In genomic region chr9:114752311-114752710, GRCm38 (mm10) we compare ENCODE assay signal across 8 mouse cellular contexts. TPM values are rescaled to one million over a fixed set of nuclear protein-coding genes. Genes with fewer than 3 reads are reported as not detected.
DNase-seq lines count a peak whose midpoint lies in the region; ATAC-seq and TF ChIP-seq lines count a peak whose summit lies in the region.

No protein-coding gene starts in this region.

- peaks cover 4% of the 10 kb centered on the region; the same call in 1 of the 2 replicates for H3K4me1 ChIP-seq in heart, embryonic 16.5 days (ENCODE audit: control insufficient read depth, insufficient read depth, low read length)
- peaks cover 29% of the 10 kb centered on the region for H3K4me1 ChIP-seq in bone marrow macrophage, adult 2 months (ENCODE audit: control insufficient read depth, insufficient read depth, low read length)
- H3K4me1 ChIP-seq in hindbrain, embryonic 16.5 days (ENCODE audit: control insufficient read depth, insufficient read depth, low read depth, low read length) = peaks cover 7% of the 10 kb centered on the region
- peaks cover 10% of the 10 kb centered on the region for H3K4me1 ChIP-seq in midbrain, embryonic 16.5 days (ENCODE audit: control insufficient read depth, insufficient read depth, low read length)

- no peak for ATAC-seq in heart, embryonic 16.5 days (replicated peaks; ENCODE audit: extremely low read depth, insufficient read depth, low FRiP score)
- 0 out of 2 replicates have a peak, but pooled peaks have one; percentile 2 for ATAC-seq in hindbrain, embryonic 16.5 days
- ATAC-seq in midbrain, embryonic 16.5 days = no peak

- no peak for TF ChIP-seq POLR2A in bone marrow macrophage, adult 2 months (IDR thresholded peaks at IDR 0.05; ENCODE audit: borderline replicate concordance, low read depth, low read length)

- peak overlapping the region; percentile 62; the same call in 1 of the 2 replicates for H3K4me3 ChIP-seq in heart, embryonic 16.5 days (ENCODE audit: low read length)
- H3K4me3 ChIP-seq in bone marrow macrophage, adult 2 months (ENCODE audit: insufficient read depth, low read length) = no peak overlapping the region
- peak overlapping the region; percentile 53 for H3K4me3 ChIP-seq in hindbrain, embryonic 16.5 days (ENCODE audit: low read length)
- no peak overlapping the region for H3K4me3 ChIP-seq in midbrain, embryonic 16.5 days (ENCODE audit: low read depth, low read length)

- no peaks in the 10 kb centered on the region for H3K27me3 ChIP-seq in heart, embryonic 16.5 days (ENCODE audit: control insufficient read depth, insufficient read depth, low read length)
- no peaks in the 10 kb centered on the region for H3K27me3 ChIP-seq in hindbrain, embryonic 16.5 days (replicated peaks; ENCODE audit: control insufficient read depth, insufficient read depth, low read length)
- H3K27me3 ChIP-seq in midbrain, embryonic 16.5 days (ENCODE audit: control insufficient read depth, insufficient read depth, low read depth, low read length) = no peaks in the 10 kb centered on the region

- TF ChIP-seq CTCF in bone marrow macrophage, adult 2 months (IDR thresholded peaks at IDR 0.05; ENCODE audit: low read depth, low read length) = no peak

- peaks cover 14% of the 10 kb centered on the region for H3K36me3 ChIP-seq in heart, embryonic 16.5 days (ENCODE audit: control insufficient read depth, insufficient read depth)
- 0 out of 2 replicates have a peak, but pooled peaks cover 4% of the 10 kb centered on the region for H3K36me3 ChIP-seq in hindbrain, embryonic 16.5 days (ENCODE audit: control insufficient read depth, insufficient read depth, low read length)
- H3K36me3 ChIP-seq in midbrain, embryonic 16.5 days (ENCODE audit: control insufficient read depth, insufficient read depth, low read length) = peaks cover 5% of the 10 kb centered on the region; the same call in 1 of the 2 replicates

- 67% methylated on average over 9 of the region's 9 CpGs for WGBS in heart, embryonic 16.5 days
- 68% methylated on average over 9 of the region's 9 CpGs for WGBS in hindbrain, embryonic 16.5 days
- WGBS in midbrain, embryonic 16.5 days = 70% methylated on average over 9 of the region's 9 CpGs

- H3K27ac ChIP-seq in heart, embryonic 16.5 days (ENCODE audit: low read length) = peak overlapping the region; percentile 26; the same call in 1 of the 2 replicates
- H3K27ac ChIP-seq in bone marrow macrophage, adult 2 months (ENCODE audit: insufficient read depth, low read depth, low read length) = 0 out of 2 replicates have a peak overlapping the region, but pooled peaks have one; percentile 5
- H3K27ac ChIP-seq in hindbrain, embryonic 16.5 days (ENCODE audit: low read depth, low read length) = peak overlapping the region; percentile 39; the same call in 1 of the 2 replicates
- no peak overlapping the region for H3K27ac ChIP-seq in midbrain, embryonic 16.5 days (ENCODE audit: low read length)

- H3K4me2 ChIP-seq in heart, embryonic 16.5 days (ENCODE audit: low read depth, low read length) = peak overlapping the region; percentile 75
- peak overlapping the region; percentile 78 for H3K4me2 ChIP-seq in hindbrain, embryonic 16.5 days (ENCODE audit: low read length)
- H3K4me2 ChIP-seq in midbrain, embryonic 16.5 days (ENCODE audit: low read length) = peak overlapping the region; percentile 73

- H3K9me3 ChIP-seq in heart, embryonic 16.5 days (replicated peaks; ENCODE audit: control insufficient read depth, low read length) = no peaks in the 10 kb centered on the region
- no peaks in the 10 kb centered on the region for H3K9me3 ChIP-seq in hindbrain, embryonic 16.5 days (ENCODE audit: control insufficient read depth, low read length)
- H3K9me3 ChIP-seq in midbrain, embryonic 16.5 days (replicated peaks; ENCODE audit: control insufficient read depth, low read length, poor library complexity, severe bottlenecking) = no peaks in the 10 kb centered on the region

- no peak for DNase-seq in heart, postnatal 4 days
- no peak for DNase-seq in gastrocnemius, adult 18-20 months (ENCODE audit: low spot score)
- no peak for DNase-seq in urinary bladder, postnatal 25 days (ENCODE audit: low spot score)
- no peak for DNase-seq in yolk sac, embryonic 10.5 days (ENCODE audit: low spot score)

- no peak overlapping the region; the same call in 1 of the 2 replicates for H3K9ac ChIP-seq in heart, embryonic 16.5 days (ENCODE audit: low read length)
- H3K9ac ChIP-seq in hindbrain, embryonic 16.5 days (ENCODE audit: low read depth, low read length) = peak overlapping the region; percentile 69; the same call in 1 of the 2 replicates
- H3K9ac ChIP-seq in midbrain, embryonic 16.5 days (ENCODE audit: low read depth, low read length) = 0 out of 2 replicates have a peak overlapping the region, but pooled peaks have one; percentile 36

RNA-seq across cellular contexts. Expression of gene Cmtm6, which starts 21.4 kb away (rescaled TPM):
- 51.0 and 51.6 TPM in 2 replicates for polyA plus RNA-seq in heart, embryonic 16.5 days (2015; fragmentation: Nextera tagmentation; extraction: Ambion mirVana)
- 10 to 100 TPM; 32.5 to 33.6 TPM for total RNA-seq in heart, postnatal 4 days (2021)
- 95.2 and 96.3 TPM in 2 replicates for polyA plus RNA-seq in bone marrow macrophage, adult 2 months (2012; ENCODE audit: insufficient read depth, insufficient read length, missing spikeins)
- 21.0 and 21.2 TPM in 2 replicates for polyA plus RNA-seq in hindbrain, embryonic 16.5 days (2015; fragmentation: Nextera tagmentation; extraction: Ambion mirVana)
- 18.7 TPM in 2 replicates for polyA plus RNA-seq in midbrain, embryonic 16.5 days (2015; fragmentation: Nextera tagmentation; extraction: Ambion mirVana)
- 1 to 10 TPM; 5.8 to 7.4 TPM for total RNA-seq in gastrocnemius, adult 18-20 months (2021)

RNA-seq across cellular contexts. Expression of gene Cmtm7, which starts 29.3 kb away (rescaled TPM):
- 130 and 138 TPM in 2 replicates for polyA plus RNA-seq in heart, embryonic 16.5 days (2015; fragmentation: Nextera tagmentation; extraction: Ambion mirVana)
- 10 to 100 TPM; 44.0 to 47.2 TPM for total RNA-seq in heart, postnatal 4 days (2021)
- 184 and 192 TPM in 2 replicates for polyA plus RNA-seq in bone marrow macrophage, adult 2 months (2012; ENCODE audit: insufficient read depth, insufficient read length, missing spikeins)
- polyA plus RNA-seq in hindbrain, embryonic 16.5 days (2015; fragmentation: Nextera tagmentation; extraction: Ambion mirVana) = 9.5 and 13.8 TPM in 2 replicates
- polyA plus RNA-seq in midbrain, embryonic 16.5 days (2015; fragmentation: Nextera tagmentation; extraction: Ambion mirVana) = 7.2 and 10.4 TPM in 2 replicates
- total RNA-seq in gastrocnemius, adult 18-20 months (2021) = 1 to 10 TPM; 3.7 to 7.0 TPM

Comparison
In these comparisons a context has a peak if more than half of its experiments do, and no peak if none do; other contexts are left out.
1. H3K4me3 ChIP-seq: peak in heart, embryonic 16.5 days (single experiment) and hindbrain, embryonic 16.5 days (single experiment); none in bone marrow macrophage, adult 2 months (single experiment) and midbrain, embryonic 16.5 days (single experiment).
2. Peak in every context shown above with its lines, with median percentiles within 50 percentile points of each other: H3K4me2 ChIP-seq.